Mouse (Mus musculus) liver, embryonic 14 days (tissue): Measurements from ENCODE around the gene Mier2. TPM values are rescaled to one million over a fixed set of nuclear protein-coding genes. Genes with fewer than 3 reads are reported as not detected.

Experiments used
- polyA plus RNA-seq: library from polyadenylated mRNA; depleted of rRNA; stranded (reverse); fragments of >200 nt; gene quantifications from 2 replicates; pipeline ENCODE4 v1.2.3, GENCODE M21; 2012; rRNA removed

The Mier2 gene
- 13.2 and 15.8 TPM in 2 replicates for polyA plus RNA-seq

GRCm38 (mm10) chr10:79554330-79555237 lies at the start of gene Mier2:
Mier2 (minus strand) TSS chr10:79555199.

GRCm38 (mm10) chr10:79587061-79587751 lies 32.2 kb upstream of the Mier2 start, which contains the start of gene Theg:
Theg (minus strand) TSS chr10:79587331.

GRCm38 (mm10) chr10:79533126-79533911 lies 21.7 kb downstream of the Mier2 start, which contains the start of gene Plpp2:
Plpp2 (minus strand) TSS chr10:79533796.

Other genes starting within 250 kb of the Mier2 start
- not detected in 2 replicates for gene Vmn2r82, start 198.7 kb downstream of the Mier2 start, polyA plus RNA-seq
- gene Vmn2r83, start 86.5 kb downstream of the Mier2 start, polyA plus RNA-seq, result not detected in 2 replicates
- gene Plpp2, start 21.4 kb downstream of the Mier2 start, polyA plus RNA-seq, result 7.6 and 11.0 TPM in 2 replicates
- gene Theg, start 32.1 kb upstream of the Mier2 start, polyA plus RNA-seq, result not detected in 2 replicates
- gene C2cd4c, start 58.8 kb upstream of the Mier2 start, polyA plus RNA-seq, result 0.02 TPM in 2 replicates
- gene Shc2, start 82.7 kb upstream of the Mier2 start, polyA plus RNA-seq, result 0.12 and 0.34 TPM in 2 replicates
- not detected in 2 replicates for gene Odf3l2, start 90.5 kb upstream of the Mier2 start, polyA plus RNA-seq
- 0.15 and 0.27 TPM in 2 replicates for gene Madcam1, start 109.4 kb upstream of the Mier2 start, polyA plus RNA-seq
- 13.3 and 13.8 TPM in 2 replicates for gene Tpgs1, start 114.2 kb upstream of the Mier2 start, polyA plus RNA-seq
- 114 and 122 TPM in 2 replicates for gene Cdc34, start 127.0 kb upstream of the Mier2 start, polyA plus RNA-seq
- gene Gzmm, start 133.8 kb upstream of the Mier2 start, polyA plus RNA-seq, result 0.07 and 0.23 TPM in 2 replicates
- gene Bsg, start 149.3 kb upstream of the Mier2 start, polyA plus RNA-seq, result 516 and 611 TPM in 2 replicates
- gene Hcn2, start 161.4 kb upstream of the Mier2 start, polyA plus RNA-seq, result 0.07 and 0.08 TPM in 2 replicates
- gene Polrmt, start 191.4 kb upstream of the Mier2 start, polyA plus RNA-seq, result 15.2 and 16.1 TPM in 2 replicates
- not detected in 2 replicates for gene Fgf22, start 199.9 kb upstream of the Mier2 start, polyA plus RNA-seq
- gene Rnf126, start 211.8 kb upstream of the Mier2 start, polyA plus RNA-seq, result 40.0 and 46.4 TPM in 2 replicates
- 0.50 and 0.51 TPM in 2 replicates for gene Fstl3, start 222.1 kb upstream of the Mier2 start, polyA plus RNA-seq
- gene Prss57, start 235.8 kb upstream of the Mier2 start, polyA plus RNA-seq, result 1.9 and 3.0 TPM in 2 replicates
- gene Palm, start 238.4 kb upstream of the Mier2 start, polyA plus RNA-seq, result 3.6 and 3.9 TPM in 2 replicates